Mouse (Mus musculus) erythroblast, embryonic 14.5 days (primary cell): ENCODE data around the gene Wdr34.

ENCODE experiments used
- GATA1 ChIP-seq: IDR thresholded peaks from 2 replicates; pipeline ENCODE4 v1.6.1; 2012; ENCODE audit warnings: low read length, inconsistent platforms, mixed read lengths
- TAL1 ChIP-seq: IDR thresholded peaks from 3 replicates; pipeline ENCODE4 v1.6.1; 2012; ENCODE audit warnings: low read length, inconsistent platforms, mixed read lengths

- TF ChIP-seq TAL1 (no peak), GATA1 (no peak)
Measured at GRCm38 (mm10) chr2:30051992-30052761, 3.5 kb upstream of the Wdr34 start.
